Mouse (Mus musculus) ES-Bruce4 (cell line): ENCODE results near the gene Apobec2. TPM values are rescaled to one million over a fixed set of nuclear protein-coding genes. Genes with fewer than 3 reads are reported as not detected.

Experiments
- H3K27ac ChIP-seq: 2 replicates; pipeline ENCODE4 v1.5.1; 2012; ENCODE audit warnings: low read length, inconsistent platforms; ENCODE audit not compliant: insufficient read depth
- H3K27me3 ChIP-seq: 2 replicates; pipeline ENCODE4 v1.6.1; 2012; ENCODE audit warnings: mild to moderate bottlenecking, low read length, inconsistent platforms; ENCODE audit not compliant: control insufficient read depth, poor library complexity, insufficient read depth, severe bottlenecking
- H3K36me3 ChIP-seq: 2 replicates; pipeline ENCODE4 v1.6.1; 2012; ENCODE audit warnings: inconsistent platforms, mild to moderate bottlenecking, low read length, moderate library complexity; ENCODE audit not compliant: control insufficient read depth, poor library complexity, insufficient read depth, severe bottlenecking
- H3K4me1 ChIP-seq: one replicate; pipeline ENCODE4 v1.8.1; 2011; ENCODE audit warnings: low read length; ENCODE audit not compliant: control insufficient read depth, insufficient read depth
- H3K4me3 ChIP-seq: 2 replicates; pipeline ENCODE4 v1.5.1; 2011; ENCODE audit warnings: low read depth, mild to moderate bottlenecking, low read length
- H3K9ac ChIP-seq: 2 replicates; pipeline ENCODE4 v1.6.1; 2012; ENCODE audit warnings: low read depth, mild to moderate bottlenecking, inconsistent platforms; ENCODE audit not compliant: poor library complexity, severe bottlenecking
- H3K9me3 ChIP-seq: replicated peaks from 2 replicates; pipeline ENCODE4 v1.6.1; 2012; ENCODE audit warnings: mild to moderate bottlenecking, low read length, inconsistent platforms; ENCODE audit not compliant: control insufficient read depth, poor library complexity, insufficient read depth, severe bottlenecking
- CTCF ChIP-seq: IDR thresholded peaks from one replicate; pipeline ENCODE4 v1.8.1; 2011; ENCODE audit warnings: low read depth, low read length
- EP300 ChIP-seq: IDR thresholded peaks from 2 replicates; pipeline ENCODE4 v1.6.1; 2011; ENCODE audit warnings: low read depth, low read length; ENCODE audit not compliant: insufficient read depth
- POLR2A ChIP-seq: IDR thresholded peaks from one replicate; pipeline ENCODE4 v1.8.1; 2011; ENCODE audit warnings: low read length; ENCODE audit not compliant: insufficient read depth
- polyA plus RNA-seq: library from polyadenylated mRNA; stranded (reverse); fragments of >200 nt; gene quantifications from 2 replicates; pipeline ENCODE4 v1.2.4, GENCODE M21; 2011; ENCODE audit warnings: low read depth; ENCODE audit not compliant: missing spikeins, insufficient read depth, insufficient read length

Apobec2 gene
- polyA plus RNA-seq, 1 experiment = 4.7 TPM

GRCm38 (mm10) chr17:48379050-48379449 is 53.7 kb downstream of the Apobec2 start:
- no peak overlapping the region for H3K4me3 ChIP-seq
- no peak overlapping the region for H3K9ac ChIP-seq
- no peak overlapping the region for H3K27ac ChIP-seq
- H3K4me1 ChIP-seq = no peaks in the 10 kb centered on the region
- H3K27me3 ChIP-seq = no peaks in the 10 kb centered on the region
- no peaks in the 10 kb centered on the region for H3K9me3 ChIP-seq
- TF ChIP-seq CTCF = no peak
- TF ChIP-seq POLR2A = no peak
- no peak for TF ChIP-seq EP300
- no peaks in the 10 kb centered on the region for H3K36me3 ChIP-seq

GRCm38 (mm10) chr17:48376102-48376501 is 56.6 kb downstream of the Apobec2 start:
- Histone ChIP-seq H3K4me1 (no peaks in the 10 kb centered on the region), H3K36me3 (no peaks in the 10 kb centered on the region), H3K4me3 (no peak overlapping the region), H3K27me3 (no peaks in the 10 kb centered on the region), H3K9ac (no peak overlapping the region), H3K27ac (no peak overlapping the region), H3K9me3 (peaks cover 6% of the 10 kb centered on the region; the same call in 1 of the 2 replicates)
- TF ChIP-seq CTCF = no peak
- TF ChIP-seq POLR2A = no peak
- TF ChIP-seq EP300 = no peak

GRCm38 (mm10) chr17:48372987-48373386 is 59.7 kb downstream of the Apobec2 start:
- H3K27me3 ChIP-seq = no peaks in the 10 kb centered on the region
- H3K4me1 ChIP-seq = no peaks in the 10 kb centered on the region
- no peaks in the 10 kb centered on the region for H3K36me3 ChIP-seq
- H3K27ac ChIP-seq = no peak overlapping the region
- no peak overlapping the region for H3K4me3 ChIP-seq
- H3K9me3 ChIP-seq = peaks cover 6% of the 10 kb centered on the region; the same call in 1 of the 2 replicates
- TF ChIP-seq EP300 (no peak), CTCF (no peak), POLR2A (no peak)
- no peak overlapping the region for H3K9ac ChIP-seq

- no peaks in the 10 kb centered on the region for H3K36me3 ChIP-seq
- peaks cover 6% of the 10 kb centered on the region; the same call in 1 of the 2 replicates for H3K9me3 ChIP-seq
- TF ChIP-seq EP300 (no peak), CTCF (no peak)
- H3K9ac ChIP-seq = no peak overlapping the region
- H3K4me3 ChIP-seq = no peak overlapping the region
- H3K27me3 ChIP-seq = no peaks in the 10 kb centered on the region
- no peak overlapping the region for H3K27ac ChIP-seq
- H3K4me1 ChIP-seq = no peaks in the 10 kb centered on the region
Measured at GRCm38 (mm10) chr17:48371621-48372020, 61.1 kb downstream of the Apobec2 start.

Other genes starting within 250 kb of the Apobec2 start
- gene Trem1, start 200.2 kb downstream of the Apobec2 start, polyA plus RNA-seq = not detected in 2 replicates
- not detected in 2 replicates for gene Trem3, start 185.2 kb downstream of the Apobec2 start, polyA plus RNA-seq
- gene Treml4, start 168.6 kb downstream of the Apobec2 start, polyA plus RNA-seq = not detected in 2 replicates
- gene Treml2, start 133.4 kb downstream of the Apobec2 start, polyA plus RNA-seq = 0.70 and 0.79 TPM in 2 replicates
- gene B430306N03Rik, start 116.8 kb downstream of the Apobec2 start, polyA plus RNA-seq = not detected in 2 replicates
- gene Trem2, start 86.5 kb downstream of the Apobec2 start, polyA plus RNA-seq = not detected in 2 replicates
- gene Treml1, start 73.0 kb downstream of the Apobec2 start, polyA plus RNA-seq = not detected in 2 replicates
- 47.2 and 60.1 TPM in 2 replicates for gene Nfya, start 23.0 kb downstream of the Apobec2 start, polyA plus RNA-seq
- 76.1 and 87.3 TPM in 2 replicates for gene Oard1, start 22.9 kb downstream of the Apobec2 start, polyA plus RNA-seq
- 1.5 and 2.6 TPM in 2 replicates for gene Tspo2, start 18.6 kb upstream of the Apobec2 start, polyA plus RNA-seq
- gene Unc5cl, start 22.0 kb upstream of the Apobec2 start, polyA plus RNA-seq = 0.90 and 1.4 TPM in 2 replicates